Mouse (Mus musculus) stomach, postnatal 0 days (tissue): ENCODE data around the gene Prdx3.

Source experiments
- CTCF ChIP-seq: IDR thresholded peaks from 2 replicates; pipeline ENCODE4 v1.5.1; 2016; ENCODE audit warnings: antibody characterized with exemption, low read depth, mild to moderate bottlenecking, moderate library complexity
- EP300 ChIP-seq: optimal IDR thresholded peaks from 2 replicates; pipeline ENCODE3; 2016; ENCODE audit warnings: antibody characterized with exemption

DNA sequence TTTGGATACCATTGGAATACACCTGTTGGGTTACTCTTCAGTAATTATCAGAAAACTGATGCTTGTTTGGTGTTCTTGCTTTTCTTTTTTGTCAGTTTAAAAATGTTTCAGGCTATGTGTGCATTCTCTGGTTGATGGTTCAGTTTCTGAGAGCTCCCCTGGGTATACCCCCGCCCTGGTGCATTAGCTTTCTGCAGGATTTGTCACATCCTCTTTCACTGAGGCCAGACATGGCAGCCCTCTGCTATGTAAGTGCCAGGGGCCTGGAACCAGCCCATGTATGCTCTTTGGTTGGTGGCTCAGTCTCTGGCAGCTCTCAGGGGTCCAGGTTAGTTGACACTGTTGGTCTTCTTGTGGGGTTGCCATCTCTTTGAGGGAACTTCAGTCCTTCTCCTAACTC, 29.6 kb upstream of the Prdx3 start:
- TF ChIP-seq CTCF (no peak), EP300 (no peak)
